Mouse (Mus musculus): Measurements from ENCODE around the gene Aldoc. TPM values are rescaled to one million over a fixed set of nuclear protein-coding genes. Genes with fewer than 3 reads are reported as not detected.
"Not testable (repeated sequence)": the region's sequence is repeated elsewhere in the genome, so short reads cannot be mapped to it uniquely, and the experiment has no call there.

Aldoc gene
- 100 to 1,000 TPM; 532 to 560 TPM for total RNA-seq (2021)
- long read RNA-seq, experiment 1, transcript Aldoc-201 (9 exons, 2,786 nt): major isoform, 1,212 of 1,423 reads
- long read RNA-seq, experiment 1, transcript Aldoc-202 (8 exons, 1,700 nt): minor isoform, 109 of 1,423 reads
- long read RNA-seq, experiment 1, partial matches to known transcripts: 39 of 1,423 reads
- long read RNA-seq, experiment 1, other reads (novel, unspliced or antisense): 63 of 1,423 reads
- long read RNA-seq, experiment 2, transcript Aldoc-202 (8 exons, 1,700 nt): minor isoform, 84 of 1,239 reads
- long read RNA-seq, experiment 2, transcript Aldoc-201 (9 exons, 2,786 nt): major isoform, 1,080 of 1,239 reads
- long read RNA-seq, experiment 2, partial matches to known transcripts: 22 of 1,239 reads
- long read RNA-seq, experiment 2, other reads (novel, unspliced or antisense): 53 of 1,239 reads

DNA sequence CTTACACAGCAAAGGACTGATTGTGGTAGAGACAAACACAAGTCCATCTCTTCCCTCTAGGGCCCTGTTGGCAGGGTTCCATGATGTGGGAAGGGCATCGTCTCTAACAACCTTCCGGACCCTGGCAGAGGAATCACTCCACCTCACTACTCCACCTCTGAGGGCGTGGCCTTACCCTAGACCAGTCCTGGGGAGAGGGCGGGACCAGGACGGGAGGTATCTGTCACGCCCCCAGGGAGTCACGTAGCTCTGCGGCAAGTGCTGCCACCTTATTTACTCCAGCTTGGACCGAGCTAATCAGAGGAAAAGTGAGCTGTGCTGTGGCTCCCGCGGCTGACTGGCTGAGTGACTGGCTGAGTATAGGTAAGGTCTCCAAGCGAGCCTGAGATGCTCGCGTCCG, at the start of gene Aldoc:
Aldoc (plus strand) TSS at position 109 of the 400 bp plus-strand sequence.
- intact Hi-C loops (cut with DNase I): no loop called here
- peak; percentile 71 to 72 for DNase-seq (ENCODE audit: low spot score in 2 of 2)

DNA sequence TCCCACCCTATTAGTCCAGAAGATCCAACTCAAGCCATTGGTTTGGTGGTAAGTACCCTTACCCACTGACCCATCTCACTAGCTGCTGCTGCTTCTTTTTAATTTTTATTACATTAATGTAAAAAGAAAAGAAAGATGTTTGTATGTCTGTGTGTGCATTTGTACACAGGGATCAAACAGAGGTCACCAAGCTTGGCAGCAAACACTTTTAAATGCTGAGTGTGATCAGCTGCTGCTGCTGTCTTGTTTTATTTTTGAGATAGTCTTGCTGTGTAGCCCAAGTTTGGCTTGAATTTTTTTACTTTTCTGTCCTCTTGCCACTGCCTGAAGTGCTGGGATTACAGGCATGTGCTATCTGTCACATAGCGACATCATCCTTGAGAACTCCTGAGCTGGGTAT, 47.2 kb upstream of the Aldoc start:
- intact Hi-C loops (cut with DNase I): loop anchor here (5.0 kb wide), 1 partner anchor 53 kb away; no protein-coding TSS in a partner anchor
- no peak for DNase-seq (ENCODE audit: low spot score in 2 of 2)

DNA sequence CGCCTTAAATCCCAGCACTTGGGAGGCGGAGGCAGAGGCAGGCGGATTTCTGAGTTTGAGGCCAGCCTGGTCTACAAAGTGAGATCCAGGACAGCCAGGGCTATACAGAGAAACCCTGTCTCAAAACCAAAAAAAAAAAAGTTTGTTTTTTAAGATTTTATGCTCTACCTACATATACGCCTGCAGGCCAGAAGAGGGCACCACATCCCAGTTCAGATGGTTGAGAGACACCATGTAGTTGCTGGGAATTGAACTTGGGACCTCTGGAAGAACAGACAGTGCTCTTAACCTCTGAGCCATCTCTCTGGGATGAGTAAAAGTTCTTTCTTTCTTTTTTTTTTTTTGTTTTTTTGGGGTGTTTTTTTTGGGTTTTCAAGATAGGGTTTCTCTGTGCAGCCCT, 46.6 kb upstream of the Aldoc start:
- intact Hi-C loops (cut with DNase I): loop anchor here (5.0 kb wide), 1 partner anchor 54 kb away; no protein-coding TSS in a partner anchor

DNA sequence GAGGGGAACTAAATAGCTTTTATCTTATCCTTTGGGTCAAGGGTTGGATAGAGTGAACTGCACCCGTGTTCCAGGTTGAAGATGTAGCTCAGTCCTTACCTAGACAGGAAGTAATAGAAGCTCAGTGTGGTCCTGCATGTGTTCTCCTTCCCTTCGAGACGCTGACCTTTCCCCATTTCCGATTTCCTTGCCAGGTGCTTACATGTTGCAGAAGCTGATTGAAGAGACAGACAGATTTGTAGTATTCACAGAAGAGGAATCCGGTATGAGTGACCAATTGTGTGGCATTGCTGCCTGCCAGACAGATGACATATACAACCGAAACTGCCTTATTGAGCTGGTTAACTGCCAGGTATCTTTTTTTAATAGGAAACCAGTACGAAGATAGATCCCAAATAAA, 43.9 kb upstream of the Aldoc start:
- intact Hi-C loops (cut with DNase I): loop anchor here (5.0 kb wide), 1 partner anchor 57 kb away; no protein-coding TSS in a partner anchor
- no peak for DNase-seq (ENCODE audit: low spot score in 2 of 2)

More for the DNA sequence above, 46.6 kb upstream of the Aldoc start:
- not testable (repeated sequence) for DNase-seq (ENCODE audit: low spot score in 2 of 2)

DNA sequence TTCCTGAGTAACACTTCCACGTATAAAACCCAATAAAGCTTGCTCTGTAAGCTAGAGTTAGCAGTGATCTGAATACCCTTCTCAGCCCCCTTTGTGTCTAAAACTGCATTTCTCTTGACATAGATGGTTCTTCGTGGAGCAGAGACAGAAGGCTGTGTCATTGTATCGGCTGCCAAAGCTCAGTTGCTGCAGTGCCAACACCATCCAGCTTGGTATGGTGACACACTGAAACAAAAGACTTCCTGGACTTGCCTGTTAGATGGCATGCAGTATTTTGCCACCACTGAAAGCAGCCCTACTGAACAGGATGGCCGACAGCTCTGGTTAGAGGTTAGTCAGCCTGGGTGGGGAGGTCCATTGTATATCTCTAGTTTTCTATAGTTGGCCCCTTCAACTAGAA, 43.2 kb upstream of the Aldoc start:
- intact Hi-C loops (cut with DNase I): loop anchor here (5.0 kb wide), 1 partner anchor 57 kb away; no protein-coding TSS in a partner anchor

DNA sequence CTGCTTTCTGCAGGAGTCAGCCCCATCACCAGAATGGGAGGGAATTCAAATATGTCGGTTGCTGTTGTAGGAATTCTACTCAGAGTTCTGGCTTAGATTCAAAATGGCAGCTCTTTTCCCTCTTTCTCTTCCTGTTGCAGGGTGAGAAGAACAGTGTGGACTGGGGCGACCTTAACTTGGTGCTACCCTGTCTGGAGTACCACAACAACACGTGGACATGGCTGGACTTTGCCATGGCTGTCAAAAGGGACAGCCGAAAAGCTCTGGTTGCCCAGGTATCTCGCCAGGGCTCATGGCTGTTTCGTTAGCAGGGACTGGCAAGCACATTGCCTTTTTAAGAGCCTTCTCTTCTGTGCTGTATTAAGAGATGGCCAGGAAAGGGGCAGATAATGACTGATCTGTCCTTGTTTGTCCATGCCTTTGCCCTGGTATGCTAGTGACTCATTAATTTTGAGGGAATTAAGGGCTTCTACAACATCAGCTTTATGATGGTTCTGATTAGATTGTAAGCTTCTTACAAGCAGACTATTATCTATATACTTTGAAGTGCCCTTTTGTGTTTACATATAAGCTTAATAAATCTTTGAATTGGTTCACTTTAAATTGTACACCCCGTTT, 33.5 kb upstream of the Aldoc start:
- no peak for DNase-seq (ENCODE audit: low spot score in 2 of 2)
- intact Hi-C loops (cut with DNase I): no loop called here

More for the DNA sequence above, 43.2 kb upstream of the Aldoc start:
- no peak for DNase-seq (ENCODE audit: low spot score in 2 of 2)

DNA sequence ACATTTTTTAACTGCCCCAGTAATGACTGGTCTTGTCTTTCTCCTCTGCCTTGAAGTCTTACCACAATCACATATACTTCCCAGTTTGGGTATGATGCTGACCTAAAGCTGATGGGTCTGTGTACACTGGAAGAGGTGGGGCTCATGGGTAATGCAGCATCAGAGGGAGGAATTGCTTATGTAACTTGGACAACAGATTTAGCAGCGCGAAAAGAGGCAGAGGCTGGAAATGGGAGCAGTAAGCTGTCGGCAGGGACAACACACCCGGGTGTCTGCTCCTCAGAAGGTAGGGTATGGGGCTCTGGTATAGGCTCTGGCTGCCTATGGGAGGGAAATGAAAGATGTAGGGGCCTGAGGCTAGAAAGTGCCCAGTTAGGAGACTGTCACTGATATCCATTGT, 32.1 kb upstream of the Aldoc start, which contains the start of gene BC030499:
BC030499 (plus strand) TSS at position 188 of the 400 bp plus-strand sequence.
- DNase-seq (ENCODE audit: low spot score in 2 of 2): peak; percentile 27 to 41
- intact Hi-C loops (cut with DNase I): no loop called here

DNA sequence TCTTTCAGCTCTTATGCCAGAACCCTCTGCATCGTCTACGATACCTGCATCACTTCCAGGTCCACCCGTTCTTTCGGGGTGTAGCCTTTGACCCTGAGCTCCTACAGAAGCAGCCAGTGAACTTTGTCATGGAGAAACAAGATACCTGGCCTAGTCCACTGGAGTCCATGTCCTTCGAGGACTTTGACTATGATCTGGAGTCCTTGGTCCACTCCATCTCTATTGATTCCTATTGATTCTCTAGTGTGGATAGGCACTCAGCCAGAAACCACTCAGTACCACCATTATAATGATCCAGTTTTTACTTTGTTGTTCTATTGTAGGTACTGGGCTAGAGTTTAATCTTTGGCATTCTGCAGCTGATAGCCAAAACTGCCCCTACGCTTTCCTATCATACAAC, 28.2 kb upstream of the Aldoc start:
- intact Hi-C loops (cut with DNase I): no loop called here
- DNase-seq (ENCODE audit: low spot score in 2 of 2): no peak

DNA sequence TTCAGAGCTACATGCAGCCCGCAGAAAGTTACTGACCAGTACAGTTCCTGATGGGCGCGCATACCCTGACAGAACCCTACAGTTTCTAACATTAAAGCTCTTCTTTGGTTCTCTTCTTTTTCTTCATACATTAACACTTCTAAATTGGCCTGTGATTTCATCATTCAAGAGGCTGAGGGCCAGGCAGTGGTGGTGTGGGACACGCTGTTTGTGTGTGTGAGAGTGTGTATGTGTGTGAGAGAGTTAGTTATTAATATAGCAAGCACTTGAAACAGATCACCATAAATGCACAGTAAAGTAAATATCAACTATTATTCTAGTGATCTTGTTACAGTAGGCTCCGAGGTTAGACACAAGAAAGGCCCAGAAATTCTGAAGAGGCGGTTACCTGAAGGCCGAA, 21.9 kb upstream of the Aldoc start:
- intact Hi-C loops (cut with DNase I): loop anchor here (1.0 kb wide), 1 partner anchor 27 kb away; the partner anchor contains the start of gene Pigs
- peak in 1 of 2 experiments; percentile 40 for DNase-seq (ENCODE audit: low spot score in 2 of 2)

DNA sequence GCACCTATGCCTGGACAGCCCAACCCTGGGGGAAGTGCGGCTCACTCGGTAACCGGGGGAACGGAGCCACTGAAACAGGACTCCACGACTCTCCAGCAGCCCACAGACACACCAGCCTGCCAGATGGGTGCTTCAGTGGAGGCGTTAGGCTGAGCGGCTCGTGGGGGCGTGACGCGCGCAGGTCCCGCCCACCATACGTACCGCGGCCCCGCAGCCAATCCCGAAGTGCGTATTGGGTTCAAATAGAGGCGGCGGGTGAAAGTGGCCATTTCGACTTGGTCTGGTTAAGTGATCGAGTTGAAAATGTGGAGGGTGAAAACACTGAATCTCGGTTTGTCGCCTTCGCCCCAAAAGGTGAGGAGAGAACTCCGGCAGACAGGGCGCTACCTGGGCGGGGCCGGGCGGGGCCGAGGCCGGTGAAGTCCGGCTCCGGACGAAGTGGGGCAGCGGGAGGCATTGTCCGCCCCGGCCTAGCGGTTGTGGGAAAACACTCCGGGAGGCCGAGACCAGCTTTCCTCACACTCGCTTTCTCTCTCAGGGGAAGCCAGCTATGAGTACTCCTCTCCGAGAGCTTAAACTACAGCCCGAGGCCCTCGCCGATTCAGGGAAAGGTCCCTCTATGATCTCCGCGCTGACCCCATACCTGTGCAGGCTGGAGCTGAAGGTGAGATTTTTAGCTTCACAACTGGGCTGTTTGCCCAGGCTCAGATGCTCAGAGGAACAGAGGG, 21.2 kb upstream of the Aldoc start, which contains the start of gene Spag5:
Spag5 (plus strand) TSS at position 173 of the 728 bp plus-strand sequence.
- intact Hi-C loops (cut with DNase I): loop anchor here (1.0 kb wide), 1 partner anchor 27 kb away; the partner anchor contains the start of gene Pigs
- peak; percentile 91 to 94 for DNase-seq (ENCODE audit: low spot score in 2 of 2)

DNA sequence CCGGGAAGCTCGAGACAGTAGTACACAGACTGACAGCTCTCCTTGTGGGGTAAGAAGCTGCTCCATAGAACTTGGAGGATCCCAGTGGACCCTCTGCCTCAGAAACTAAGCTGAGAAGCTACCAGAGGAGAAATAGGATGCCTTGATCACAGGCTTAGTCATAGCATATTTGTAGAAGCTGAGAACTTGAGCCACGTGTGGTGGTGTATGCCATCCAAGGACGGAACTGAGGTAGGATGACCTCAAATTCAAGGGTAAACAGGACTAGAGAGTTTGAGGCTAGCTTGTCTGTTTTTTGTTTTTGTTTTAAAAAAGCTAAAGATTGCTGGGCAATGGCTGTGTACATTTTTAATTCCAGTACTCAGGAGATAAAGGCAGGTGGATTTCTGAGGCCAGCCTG, 17.5 kb upstream of the Aldoc start:
- intact Hi-C loops (cut with DNase I): no loop called here
- DNase-seq (ENCODE audit: low spot score in 2 of 2): no peak

DNA sequence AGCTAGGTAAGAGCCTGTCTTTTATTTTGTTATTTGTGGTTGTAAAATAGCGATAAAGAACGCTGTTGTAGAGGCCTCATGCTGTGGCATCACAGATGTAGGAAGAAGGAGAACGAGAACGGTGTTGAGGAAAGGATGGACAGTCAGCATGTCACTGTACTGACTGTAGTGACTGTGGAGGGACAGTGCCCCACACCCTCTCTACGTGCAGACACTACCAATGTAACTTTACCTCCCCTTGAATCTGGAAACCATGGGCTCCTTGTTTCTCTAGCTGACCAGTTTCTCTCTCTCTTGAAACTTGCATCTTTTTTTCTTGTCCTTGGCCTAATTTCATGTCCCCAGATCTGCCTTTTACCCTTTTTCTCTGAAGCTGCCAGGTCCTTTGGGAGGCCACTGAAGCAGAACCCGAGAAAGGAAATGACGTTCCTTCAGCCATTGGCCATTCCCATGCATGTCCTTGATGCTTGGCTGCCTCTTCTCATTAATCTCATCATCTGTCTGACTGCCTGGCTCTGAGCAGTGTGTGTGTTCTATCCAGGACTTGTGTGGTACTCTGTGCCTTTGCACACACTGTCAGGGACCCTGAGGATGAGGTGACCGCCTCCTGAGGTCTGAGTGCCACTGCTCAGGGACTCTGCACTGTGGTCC, 11.8 kb upstream of the Aldoc start:
- DNase-seq (ENCODE audit: low spot score in 2 of 2): no peak
- intact Hi-C loops (cut with DNase I): no loop called here

DNA sequence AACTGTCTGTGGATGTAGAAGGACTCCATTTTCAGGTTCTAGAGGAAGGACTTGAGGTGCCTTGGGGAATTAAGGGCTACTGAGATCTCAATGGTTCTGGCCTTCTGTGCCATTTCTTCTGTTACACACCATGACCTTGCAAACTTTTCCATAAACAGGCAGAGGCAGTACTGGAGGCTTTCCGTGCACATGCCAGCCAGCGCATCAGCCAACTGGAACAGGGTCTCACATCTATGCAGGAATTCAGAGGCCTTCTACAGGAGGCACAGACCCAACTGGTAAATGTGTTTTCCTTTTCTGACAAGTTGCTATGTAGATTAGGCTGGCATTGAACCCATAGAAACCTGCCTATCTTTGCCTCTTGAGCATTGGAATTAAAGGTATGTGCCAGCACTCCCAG, 9.1 kb upstream of the Aldoc start:
- intact Hi-C loops (cut with DNase I): no loop called here
- no peak for DNase-seq (ENCODE audit: low spot score in 2 of 2)

DNA sequence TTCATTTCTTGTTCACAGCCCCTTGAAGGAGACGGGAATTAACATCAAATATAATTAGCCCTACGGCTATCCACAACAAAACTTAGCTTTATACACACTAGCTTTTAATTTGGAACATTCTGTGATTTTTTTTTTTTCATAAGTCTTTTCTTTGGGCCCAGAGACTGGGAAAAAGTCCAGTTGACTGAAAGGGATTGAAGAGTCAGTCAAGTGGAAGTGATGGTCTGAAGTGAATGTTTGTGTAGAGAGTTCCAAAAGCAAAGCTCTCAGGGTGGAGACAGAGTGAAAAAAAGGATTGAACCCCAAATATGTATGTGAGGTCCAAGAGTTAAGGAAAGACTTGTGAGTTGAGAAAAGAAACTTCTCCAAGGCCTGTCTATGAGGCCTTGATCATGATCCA, 4.4 kb upstream of the Aldoc start:
- no peak for DNase-seq (ENCODE audit: low spot score in 2 of 2)
- intact Hi-C loops (cut with DNase I): no loop called here

DNA sequence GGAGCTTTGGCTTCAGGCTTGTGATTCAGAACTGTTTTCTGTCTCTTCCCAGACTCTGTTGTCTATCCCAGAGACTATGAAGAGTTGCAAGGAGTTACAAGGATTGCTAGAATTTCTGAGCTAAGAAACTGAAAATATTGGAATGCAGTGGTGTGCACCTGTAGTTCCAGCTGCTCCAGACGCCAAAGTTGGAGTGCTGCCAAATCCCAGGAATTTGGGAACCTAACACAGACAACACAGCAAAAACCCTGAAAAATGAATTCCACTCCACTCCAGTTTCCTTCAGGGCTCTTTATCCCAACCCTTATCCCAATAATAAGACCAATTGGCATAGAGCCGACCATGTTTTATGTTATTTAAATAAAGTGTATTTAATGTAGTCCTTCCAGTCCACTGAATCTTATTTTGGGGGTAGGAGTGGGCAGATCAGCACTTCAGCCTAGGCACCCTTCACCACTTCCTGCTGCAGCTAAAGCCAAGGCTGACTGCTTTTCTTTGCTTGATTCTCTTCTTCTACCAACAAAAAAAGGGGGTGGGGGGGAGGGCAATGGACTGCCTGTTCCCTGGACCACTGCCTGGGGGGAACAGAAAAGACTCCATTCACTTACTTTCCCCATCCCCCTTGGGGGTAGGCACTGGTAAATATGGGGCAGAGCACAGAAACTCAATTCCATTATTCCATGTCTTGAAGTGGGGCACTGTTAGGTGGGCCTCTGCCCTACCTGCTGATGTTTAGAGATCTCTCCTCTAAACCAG, 514 bp upstream of the Aldoc start:
- DNase-seq (ENCODE audit: low spot score in 2 of 2): peak; percentile 42 to 59
- intact Hi-C loops (cut with DNase I): no loop called here

DNA sequence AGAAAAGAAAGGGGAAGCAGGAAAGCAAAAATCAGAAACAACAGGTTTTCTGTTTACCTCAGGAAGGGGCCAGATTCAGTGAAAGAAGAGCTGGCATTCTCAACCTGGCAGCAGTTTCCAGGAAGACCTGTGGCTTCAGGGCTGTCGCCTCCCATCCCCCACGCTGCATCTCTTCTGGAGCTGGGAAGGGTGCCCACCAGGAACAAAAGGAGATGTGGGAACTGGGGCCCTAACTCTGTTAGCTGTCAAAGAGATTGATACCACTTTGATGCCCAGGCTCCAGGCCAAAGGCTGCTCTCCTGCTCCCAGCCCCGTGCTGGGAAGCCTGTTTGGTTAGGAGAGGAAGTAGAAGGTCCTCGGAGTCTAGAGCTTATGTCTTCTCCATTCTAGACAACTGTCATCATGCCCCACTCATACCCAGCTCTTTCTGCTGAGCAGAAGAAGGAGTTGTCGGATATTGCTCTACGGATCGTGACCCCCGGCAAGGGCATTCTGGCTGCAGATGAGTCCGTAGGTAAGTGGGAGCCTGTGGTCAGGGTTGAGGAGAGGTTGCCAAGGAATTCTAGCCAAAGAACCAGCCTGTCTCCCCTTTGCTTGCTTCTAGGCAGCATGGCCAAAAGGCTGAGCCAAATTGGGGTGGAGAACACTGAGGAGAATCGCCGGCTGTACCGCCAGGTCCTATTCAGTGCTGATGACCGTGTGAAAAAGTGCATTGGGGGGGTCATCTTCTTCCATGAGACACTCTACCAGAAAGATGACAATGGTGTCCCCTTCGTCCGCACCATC, 1.4 kb downstream of the Aldoc start:
- peak; percentile 36 to 46 for DNase-seq (ENCODE audit: low spot score in 2 of 2)
- intact Hi-C loops (cut with DNase I): no loop called here

DNA sequence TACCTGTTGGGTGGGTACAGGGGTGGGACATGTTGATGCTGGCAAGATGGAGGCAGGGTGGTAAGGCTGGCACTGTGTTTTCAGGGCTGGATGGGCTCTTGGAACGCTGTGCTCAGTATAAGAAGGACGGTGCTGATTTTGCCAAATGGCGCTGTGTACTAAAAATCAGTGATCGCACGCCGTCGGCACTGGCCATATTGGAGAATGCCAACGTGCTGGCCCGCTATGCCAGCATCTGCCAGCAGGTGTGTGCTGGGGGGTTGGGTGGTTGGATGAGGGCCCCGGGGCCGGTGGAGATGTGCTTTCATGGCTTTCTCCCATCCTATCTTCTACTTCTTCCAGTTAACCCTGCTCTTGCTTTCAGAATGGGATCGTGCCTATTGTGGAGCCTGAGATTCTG, 2.2 kb downstream of the Aldoc start:
- DNase-seq (ENCODE audit: low spot score in 2 of 2): no peak
- intact Hi-C loops (cut with DNase I): loop anchor here (5.0 kb wide), 1 partner anchor 63 kb away; the partner anchor contains the start of gene 2610507B11Rik

DNA sequence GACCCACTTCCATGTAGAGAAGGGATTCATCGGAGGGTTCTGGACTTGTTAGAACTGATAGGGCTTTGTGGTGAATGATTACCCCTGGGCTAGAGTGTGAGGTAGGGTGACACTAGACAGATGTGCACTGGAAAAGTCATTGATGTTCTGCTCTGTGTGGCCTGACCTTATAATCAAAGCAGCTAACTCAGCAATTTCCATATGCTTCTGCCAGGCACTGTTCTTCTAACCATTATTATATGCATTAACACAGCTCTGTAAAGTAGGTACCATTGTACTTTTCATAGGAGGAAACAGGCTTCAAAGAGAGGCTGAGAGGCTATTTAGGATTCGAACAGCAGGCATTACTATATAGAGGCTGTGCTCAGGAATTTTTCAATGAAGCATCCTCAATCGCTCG, 4.4 kb downstream of the Aldoc start:
- intact Hi-C loops (cut with DNase I): loop anchor here (5.0 kb wide), 1 partner anchor 65 kb away; the partner anchor contains the start of gene 2610507B11Rik
- DNase-seq (ENCODE audit: low spot score in 2 of 2): no peak

All from left cerebral cortex, postnatal 14 days (tissue).